Mouse (Mus musculus) intestine, embryonic 16.5 days (tissue): ENCODE measurements around the gene Rad51b. TPM values are rescaled to one million over a fixed set of nuclear protein-coding genes. Genes with fewer than 3 reads are reported as not detected.

Source experiments
- ATAC-seq: fragments of 200-750 bp; cut with Nextera tagmentation; 2 replicates; pipeline ENCODE4 v1.8.0; 2017; ENCODE audit warnings: moderate TSS enrichment, moderate library complexity
- H3K27ac ChIP-seq: fragments of 300-500 bp; sonication (generic); 2 replicates; pipeline ENCODE4 v1.5.1; 2014; ENCODE audit warnings: mild to moderate bottlenecking, low read length
- H3K27me3 ChIP-seq: fragments of 300-500 bp; sonication (generic); replicated peaks from 2 replicates; pipeline ENCODE4 v1.6.1; 2014; ENCODE audit warnings: low read length, control low read depth, mixed read lengths; ENCODE audit not compliant: control insufficient read depth, insufficient read depth
- H3K36me3 ChIP-seq: fragments of 300-500 bp; sonication (generic); 2 replicates; pipeline ENCODE4 v1.6.1; 2014; ENCODE audit warnings: low read length, control low read depth; ENCODE audit not compliant: control insufficient read depth, insufficient read depth
- H3K4me1 ChIP-seq: fragments of 300-500 bp; sonication (generic); 2 replicates; pipeline ENCODE4 v1.6.1; 2014; ENCODE audit warnings: low read length, control low read depth, mixed read lengths; ENCODE audit not compliant: control insufficient read depth, insufficient read depth
- H3K4me2 ChIP-seq: fragments of 300-500 bp; sonication (generic); 2 replicates; pipeline ENCODE4 v1.6.1; 2014; ENCODE audit warnings: low read depth, low read length, control low read depth
- H3K4me3 ChIP-seq: fragments of 300-500 bp; sonication (generic); 2 replicates; pipeline ENCODE4 v1.5.1; 2014; ENCODE audit warnings: mild to moderate bottlenecking, low read length
- H3K9ac ChIP-seq: fragments of 300-500 bp; sonication (generic); 2 replicates; pipeline ENCODE4 v1.6.1; 2014; ENCODE audit warnings: low read depth, low read length
- H3K9me3 ChIP-seq: fragments of 300-500 bp; sonication (generic); 2 replicates; pipeline ENCODE4 v1.6.1; 2016; ENCODE audit warnings: low read length, control low read depth; ENCODE audit not compliant: control insufficient read depth
- WGBS: fragments of 180-500 bp; shearing (Covaris S2); extraction: QIAGEN DNeasy Blood & Tissue Kit; methylation state at CpG from one replicate; pipeline ENCODE4 v1.1.7; 2014; 5-methylcytosine and 5-hydroxymethylcytosine counted together
- polyA plus RNA-seq: library from polyadenylated mRNA; unstranded; fragments of >200 nt; fragmentation: Nextera tagmentation; extraction: Ambion mirVana; gene quantifications from 2 replicates; pipeline ENCODE4 v1.2.1, GENCODE M21; 2015

Rad51b gene
- polyA plus RNA-seq, 1 experiment from 2014 or later = 6.8 TPM

DNA sequence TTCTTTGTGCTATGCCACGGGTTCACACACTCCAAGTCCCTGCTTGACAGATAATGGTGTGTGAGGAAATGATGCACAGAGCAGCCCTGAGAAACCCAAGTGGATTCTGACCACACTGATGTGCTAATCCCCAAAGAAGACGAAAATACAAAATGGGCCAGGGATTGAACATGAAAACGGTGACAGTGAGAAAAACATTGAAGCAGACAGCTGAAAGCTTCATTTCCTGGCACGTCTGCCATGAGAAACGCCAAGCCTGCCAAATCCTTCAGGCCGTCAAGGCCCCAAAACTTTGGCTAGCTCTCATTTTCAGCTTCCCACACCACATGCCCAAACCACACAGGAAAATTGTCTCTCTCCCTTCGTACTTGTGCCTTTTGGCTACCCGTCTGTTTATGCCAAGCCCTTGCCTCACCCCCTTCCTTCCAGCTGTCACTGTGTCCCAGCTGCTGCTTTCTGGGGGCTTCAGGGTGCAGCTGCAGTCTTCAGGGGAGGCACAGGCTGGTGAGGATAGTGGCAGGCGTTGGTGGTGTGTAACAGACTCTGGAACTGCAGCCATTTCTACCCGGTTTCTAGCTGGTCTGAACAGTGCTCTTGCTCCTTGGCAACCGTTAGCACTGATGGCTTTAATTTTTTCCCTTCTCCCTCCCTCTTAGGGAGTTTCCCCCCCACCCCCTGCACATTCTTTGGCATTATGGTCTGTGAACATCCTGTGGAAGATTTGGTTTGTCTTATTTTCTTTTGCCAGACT, 214.5 kb downstream of the Rad51b start:
- H3K27ac ChIP-seq = peak overlapping the region; percentile 89
- H3K9me3 ChIP-seq = no peaks in the 10 kb centered on the region
- peak; percentile 25; the same call in 1 of the 2 replicates for ATAC-seq
- no peaks in the 10 kb centered on the region for H3K36me3 ChIP-seq
- H3K4me2 ChIP-seq = no peak overlapping the region
- no peak overlapping the region for H3K9ac ChIP-seq
- H3K27me3 ChIP-seq = no peaks in the 10 kb centered on the region
- 51% methylated on average over 11 of the region's 11 CpGs for WGBS
- peaks cover 23% of the 10 kb centered on the region for H3K4me1 ChIP-seq
- no peak overlapping the region for H3K4me3 ChIP-seq

DNA sequence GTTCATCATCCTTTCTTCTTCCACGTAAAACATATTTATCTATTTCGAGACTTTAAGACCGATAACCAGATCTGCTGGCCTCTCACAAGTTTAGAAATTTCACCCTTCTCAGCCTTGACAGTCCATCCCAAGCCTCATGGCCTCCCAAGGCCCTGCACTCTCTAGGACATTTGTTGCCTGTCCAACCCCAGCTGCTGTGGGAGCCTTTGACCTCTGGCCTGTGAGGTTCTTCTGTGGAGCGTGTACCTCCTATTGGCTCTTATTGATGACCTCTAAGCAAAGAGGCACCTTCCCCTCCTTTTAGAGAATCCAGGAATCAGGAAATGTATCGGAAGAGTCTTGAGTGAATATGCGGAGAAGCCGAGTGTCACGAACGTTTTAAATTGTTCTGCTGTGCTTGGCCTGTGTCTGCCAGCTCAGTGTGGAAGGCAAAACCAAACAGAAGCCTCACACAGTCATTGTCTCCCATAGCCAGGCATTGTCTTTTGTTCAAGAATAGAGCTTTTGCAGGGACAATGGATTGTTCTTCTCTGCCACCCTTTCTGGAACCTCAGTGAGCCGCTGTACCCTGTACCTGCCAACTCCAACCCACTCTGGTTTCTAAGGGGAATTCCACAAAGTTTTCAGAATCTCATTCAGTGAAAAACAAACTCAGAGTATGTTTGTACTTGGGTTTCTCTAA, 215.3 kb downstream of the Rad51b start:
- ATAC-seq = no peak
- peaks cover 16% of the 10 kb centered on the region for H3K4me1 ChIP-seq
- no peak overlapping the region for H3K4me3 ChIP-seq
- no peaks in the 10 kb centered on the region for H3K27me3 ChIP-seq
- 68% methylated on average over 10 of the region's 10 CpGs for WGBS
- H3K9me3 ChIP-seq = no peaks in the 10 kb centered on the region
- no peaks in the 10 kb centered on the region for H3K36me3 ChIP-seq
- H3K9ac ChIP-seq = no peak overlapping the region
- H3K27ac ChIP-seq = peak overlapping the region; percentile 64
- H3K4me2 ChIP-seq = no peak overlapping the region

DNA sequence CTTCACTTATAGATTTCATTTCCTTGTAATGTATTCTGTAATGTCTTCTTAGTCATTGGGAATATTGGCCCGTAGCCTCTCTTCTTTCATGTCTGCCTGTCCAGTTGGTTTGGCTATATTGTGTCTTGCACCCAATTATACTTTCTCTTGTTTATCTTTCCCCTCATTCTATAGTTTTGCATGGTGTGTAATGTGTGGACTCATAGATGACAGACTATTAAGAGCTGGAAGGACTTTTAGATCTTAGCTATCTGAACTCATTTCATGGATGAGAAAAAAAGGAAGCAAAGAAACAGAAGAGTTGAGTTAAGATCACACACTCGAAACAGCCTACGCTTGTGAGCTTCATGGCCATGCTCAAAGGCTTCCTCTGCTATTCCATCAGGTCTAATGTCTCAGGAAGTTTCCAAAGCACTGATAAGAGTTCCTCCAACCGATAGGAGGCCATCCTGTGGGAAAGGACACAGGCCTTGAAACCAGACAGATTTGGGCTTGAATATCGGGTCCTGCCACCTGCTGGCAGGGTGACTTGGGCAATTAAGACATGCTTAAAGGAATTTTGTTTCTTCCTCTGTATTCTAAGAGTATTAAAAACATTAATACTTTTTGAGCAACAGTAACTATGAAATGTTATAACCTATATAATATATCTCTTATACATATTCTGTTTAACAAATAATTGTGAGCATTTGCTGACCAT, 216.1 kb downstream of the Rad51b start:
- Histone ChIP-seq H3K27me3 (no peaks in the 10 kb centered on the region), H3K9me3 (no peaks in the 10 kb centered on the region), H3K4me1 (peaks cover 15% of the 10 kb centered on the region), H3K4me3 (no peak overlapping the region), H3K36me3 (no peaks in the 10 kb centered on the region), H3K27ac (peak overlapping the region; percentile 70), H3K4me2 (no peak overlapping the region), H3K9ac (no peak overlapping the region)
- WGBS = 87% methylated on average over 5 of the region's 5 CpGs
- no peak for ATAC-seq

DNA sequence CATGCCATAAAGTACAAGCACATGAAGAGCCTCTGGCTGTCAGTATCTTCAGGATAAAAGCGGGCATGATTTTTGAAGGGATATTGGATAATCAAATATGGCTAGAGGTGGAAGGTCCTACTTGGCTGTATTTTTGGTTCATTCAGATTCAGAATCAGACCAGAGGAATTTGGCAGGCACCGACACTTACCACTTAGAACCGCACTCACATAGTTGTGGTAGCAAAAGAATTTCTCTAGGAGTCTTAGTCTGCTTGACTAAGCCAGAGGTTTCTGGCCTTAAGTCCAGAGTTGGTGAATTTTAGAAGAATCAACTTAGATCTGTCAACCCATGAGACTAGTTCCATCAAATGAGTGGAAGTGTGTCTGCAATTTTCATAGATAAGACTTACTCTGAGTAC, 217.6 kb downstream of the Rad51b start:
- H3K4me3 ChIP-seq = no peak overlapping the region
- H3K4me1 ChIP-seq = peaks cover 15% of the 10 kb centered on the region
- H3K4me2 ChIP-seq = no peak overlapping the region
- no peak for ATAC-seq
- H3K9ac ChIP-seq = no peak overlapping the region
- H3K27me3 ChIP-seq = no peaks in the 10 kb centered on the region
- no peaks in the 10 kb centered on the region for H3K36me3 ChIP-seq
- no peaks in the 10 kb centered on the region for H3K9me3 ChIP-seq
- WGBS = 97% methylated on average over 3 of the region's 3 CpGs
- peak overlapping the region; percentile 58 for H3K27ac ChIP-seq

DNA sequence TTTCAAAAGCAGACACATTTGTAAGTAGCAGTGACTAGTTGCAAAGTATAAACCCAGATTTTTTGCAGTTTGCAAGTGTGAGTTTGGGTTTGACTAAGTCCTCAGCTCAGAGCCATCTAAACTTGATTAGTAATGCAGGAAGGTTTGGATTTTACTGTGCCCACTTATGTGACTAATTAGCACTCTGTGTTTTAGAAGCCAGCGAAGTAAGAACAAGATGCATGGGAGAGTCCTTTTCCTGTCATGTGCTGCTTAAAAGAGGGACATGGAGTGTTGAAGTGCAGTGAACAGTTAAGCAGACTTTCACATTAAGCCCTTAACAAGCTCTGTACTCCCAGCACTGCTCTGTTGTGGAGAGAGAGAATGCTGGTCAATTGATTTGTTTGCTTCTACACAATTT, 225.3 kb downstream of the Rad51b start:
- Histone ChIP-seq H3K4me2 (no peak overlapping the region), H3K27ac (no peak overlapping the region), H3K36me3 (no peaks in the 10 kb centered on the region), H3K4me1 (peaks cover 12% of the 10 kb centered on the region), H3K9ac (no peak overlapping the region), H3K4me3 (no peak overlapping the region), H3K27me3 (no peaks in the 10 kb centered on the region), H3K9me3 (no peaks in the 10 kb centered on the region)
- 50% methylated on average over 1 of the region's 1 CpGs for WGBS
- ATAC-seq = no peak

DNA sequence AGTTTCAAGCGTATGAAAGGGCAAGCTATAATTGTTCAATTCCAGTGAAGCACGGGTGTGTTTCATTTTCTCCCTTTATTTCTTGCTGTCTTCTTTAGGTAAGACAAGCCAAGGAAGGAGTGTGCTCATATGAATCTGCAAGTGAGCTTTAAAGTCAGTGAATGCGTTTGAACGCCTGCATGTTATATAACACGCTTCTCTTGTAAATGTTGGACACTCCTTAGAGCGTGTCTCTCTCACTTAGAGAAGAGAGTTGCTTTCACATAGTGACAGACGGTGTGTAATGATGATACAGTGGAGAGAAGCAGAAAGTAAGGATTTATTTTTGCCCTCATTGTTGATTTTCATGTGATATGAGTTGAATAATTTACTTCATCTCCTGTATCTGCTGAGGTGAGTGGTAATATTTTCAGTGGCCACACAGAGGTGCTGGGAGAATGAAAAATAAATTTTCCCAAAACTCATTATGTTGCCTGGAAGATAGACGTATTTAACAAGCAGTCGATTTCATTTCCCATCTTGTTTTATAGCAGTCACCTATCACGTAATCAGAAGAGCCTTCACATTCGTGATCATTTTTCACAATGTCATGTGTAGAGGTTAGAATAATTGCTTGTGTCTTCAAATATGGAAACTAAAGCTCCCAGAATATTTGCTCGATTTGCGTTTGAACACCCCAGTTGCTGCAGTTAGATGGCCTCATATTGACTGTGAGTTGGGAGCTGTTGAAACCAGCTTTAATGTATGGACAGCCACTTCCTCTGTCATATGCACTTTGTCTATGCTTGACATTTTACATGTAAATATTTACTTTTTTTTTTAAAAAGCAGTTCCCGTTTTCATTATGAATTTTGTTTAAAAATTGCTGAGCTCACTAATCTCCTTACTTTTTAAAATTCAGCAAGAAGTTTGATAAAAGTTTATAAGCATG, 228.1 kb downstream of the Rad51b start:
- Histone ChIP-seq H3K27ac (peak overlapping the region; percentile 55), H3K9me3 (no peaks in the 10 kb centered on the region; the same call in 1 of the 2 replicates)

DNA sequence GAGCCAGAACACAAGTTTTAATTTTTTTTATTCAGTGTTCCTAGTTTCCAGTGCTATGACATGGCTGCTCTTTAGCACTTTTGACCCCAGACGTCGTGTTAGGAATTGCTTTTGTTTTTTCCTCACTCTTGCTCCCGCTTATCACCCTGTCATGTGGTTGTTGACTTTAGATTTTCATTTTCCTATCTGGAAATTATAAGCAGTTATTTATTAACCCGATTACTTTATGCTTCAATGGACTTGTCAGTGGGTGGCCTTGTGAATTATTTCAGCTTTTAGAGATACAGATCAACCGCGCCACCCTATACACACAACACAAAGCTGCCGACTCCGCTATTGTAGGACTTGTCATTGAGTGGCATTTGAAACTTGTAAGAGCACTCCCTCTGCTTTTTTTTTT, 228.8 kb downstream of the Rad51b start:
- Histone ChIP-seq H3K36me3 (no peaks in the 10 kb centered on the region; the same call in 1 of the 2 replicates), H3K9me3 (no peaks in the 10 kb centered on the region; the same call in 1 of the 2 replicates), H3K27ac (no peak overlapping the region), H3K4me1 (peaks cover 19% of the 10 kb centered on the region), H3K4me3 (no peak overlapping the region), H3K9ac (no peak overlapping the region), H3K27me3 (no peaks in the 10 kb centered on the region), H3K4me2 (no peak overlapping the region)
- 28% methylated on average over 8 of the region's 8 CpGs for WGBS
- peak; percentile 92 for ATAC-seq

More for the DNA sequence above, 228.1 kb downstream of the Rad51b start:
- Histone ChIP-seq H3K4me3 (no peak overlapping the region), H3K4me1 (peaks cover 16% of the 10 kb centered on the region), H3K36me3 (no peaks in the 10 kb centered on the region; the same call in 1 of the 2 replicates), H3K9ac (no peak overlapping the region), H3K4me2 (no peak overlapping the region), H3K27me3 (no peaks in the 10 kb centered on the region)
- 53% methylated on average over 14 of the region's 14 CpGs for WGBS
- ATAC-seq = peak; percentile 51

DNA sequence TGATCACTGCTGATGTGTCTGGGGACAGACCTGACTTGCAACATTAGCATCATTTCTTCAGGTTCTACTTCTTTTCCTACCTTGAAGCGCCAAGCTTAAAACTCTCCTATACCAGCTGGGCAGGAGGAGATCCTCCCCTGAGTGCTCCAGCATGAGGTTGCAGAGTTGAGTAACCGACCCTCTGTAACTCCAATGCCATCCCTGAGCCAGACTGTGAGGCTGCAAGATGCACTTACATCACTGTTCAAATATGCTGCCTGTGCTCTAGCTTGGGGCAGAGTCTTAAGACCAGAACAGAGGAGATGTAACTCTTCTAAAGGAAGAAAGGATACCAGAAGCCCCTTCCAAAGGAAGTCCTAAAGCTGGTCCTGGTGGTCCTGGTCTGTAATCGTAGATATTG, 230.1 kb downstream of the Rad51b start:
- no peak overlapping the region for H3K4me3 ChIP-seq
- 63% methylated on average over 3 of the region's 3 CpGs for WGBS
- H3K4me1 ChIP-seq = peaks cover 29% of the 10 kb centered on the region
- H3K9ac ChIP-seq = no peak overlapping the region
- no peaks in the 10 kb centered on the region; the same call in 1 of the 2 replicates for H3K9me3 ChIP-seq
- H3K27ac ChIP-seq = peak overlapping the region; percentile 43; the same call in 1 of the 2 replicates
- no peak overlapping the region for H3K4me2 ChIP-seq
- H3K36me3 ChIP-seq = no peaks in the 10 kb centered on the region; the same call in 1 of the 2 replicates
- H3K27me3 ChIP-seq = no peaks in the 10 kb centered on the region
- ATAC-seq = no peak
